Mouse (Mus musculus): Measurements from ENCODE around the gene Dlg3.

Dlg3 gene

GRCm38 (mm10) chrX:100797851-100798527, 30.5 kb downstream of the Dlg3 start:
- no peak for DNase-seq

DNA sequence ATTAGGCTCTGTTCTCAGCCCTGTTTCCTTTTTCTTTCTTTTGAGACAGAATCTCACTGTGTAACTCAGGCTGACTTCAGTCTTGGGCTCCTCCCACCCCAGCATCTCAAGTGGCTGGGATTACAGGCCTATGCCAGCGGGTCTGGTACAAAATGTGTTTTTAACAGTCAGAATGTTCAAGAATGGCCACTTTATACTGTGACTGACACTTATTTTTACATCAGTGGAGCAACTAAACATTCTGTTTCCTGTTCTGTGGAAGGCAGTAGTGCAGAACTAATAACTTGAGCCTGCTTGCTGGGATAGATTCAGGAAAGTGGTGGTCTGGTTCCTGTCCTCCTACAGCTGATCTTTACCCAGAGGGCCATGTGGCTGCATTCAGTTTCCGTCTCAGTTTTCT, 33.1 kb downstream of the Dlg3 start:
- DNase-seq = no peak

DNA sequence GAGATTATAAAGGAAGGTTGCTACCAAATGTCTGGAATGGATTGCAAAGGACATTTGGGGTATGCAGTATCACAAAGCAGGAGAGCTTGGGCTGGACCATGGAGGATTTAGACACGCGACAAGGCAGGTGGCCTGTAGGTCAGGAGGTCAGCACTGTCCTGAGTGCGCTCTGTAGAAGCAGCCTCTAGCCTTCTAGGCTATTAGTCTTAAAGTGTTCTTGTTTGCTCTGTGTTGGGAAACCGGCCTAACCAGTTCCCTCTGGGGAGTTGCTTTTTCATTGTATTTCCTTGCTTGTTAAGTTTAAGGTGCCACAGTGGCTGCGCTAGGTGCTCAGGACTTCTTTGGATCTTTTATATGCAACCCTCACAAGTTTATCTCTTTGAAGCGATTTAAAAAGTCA, 34.5 kb downstream of the Dlg3 start:
- DNase-seq = peak in 1 of 2 experiments; percentile 21

DNA sequence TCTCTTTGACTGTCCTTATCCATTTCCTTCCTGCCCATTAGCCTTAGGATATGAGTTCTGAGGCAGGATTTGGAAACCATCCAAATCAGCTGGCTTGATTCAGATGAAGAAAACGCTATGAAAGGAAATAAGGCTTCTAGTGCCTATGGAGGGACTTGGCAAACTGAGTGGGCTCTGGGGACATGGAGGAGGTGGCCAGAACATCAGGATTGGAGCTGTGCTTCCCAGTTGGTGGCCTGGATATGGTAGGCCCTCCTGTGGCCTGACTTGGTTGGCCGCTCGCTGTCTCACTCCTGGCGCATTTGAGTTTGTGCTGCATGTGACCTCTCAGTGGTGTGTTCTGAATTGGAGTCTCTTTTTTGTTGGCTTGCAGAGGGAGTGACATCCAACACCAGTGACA, 43.6 kb downstream of the Dlg3 start:
- no peak for DNase-seq

DNA sequence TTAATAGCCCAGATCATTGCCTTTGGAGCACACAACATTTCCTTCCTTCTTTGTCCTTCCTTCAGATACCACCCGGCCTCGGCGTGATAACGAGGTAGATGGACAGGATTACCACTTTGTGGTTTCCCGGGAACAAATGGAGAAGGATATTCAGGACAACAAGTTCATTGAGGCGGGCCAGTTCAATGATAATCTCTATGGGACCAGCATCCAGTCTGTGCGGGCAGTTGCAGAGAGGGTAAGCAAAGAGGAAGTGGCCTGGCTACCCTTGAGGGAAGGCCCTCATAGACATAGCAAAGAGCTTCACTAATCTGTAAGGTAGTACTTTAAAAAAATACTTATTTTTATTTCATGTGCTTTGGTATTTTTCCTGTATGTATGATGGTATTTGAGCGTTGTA, 46.6 kb downstream of the Dlg3 start:
- DNase-seq = no peak

DNA sequence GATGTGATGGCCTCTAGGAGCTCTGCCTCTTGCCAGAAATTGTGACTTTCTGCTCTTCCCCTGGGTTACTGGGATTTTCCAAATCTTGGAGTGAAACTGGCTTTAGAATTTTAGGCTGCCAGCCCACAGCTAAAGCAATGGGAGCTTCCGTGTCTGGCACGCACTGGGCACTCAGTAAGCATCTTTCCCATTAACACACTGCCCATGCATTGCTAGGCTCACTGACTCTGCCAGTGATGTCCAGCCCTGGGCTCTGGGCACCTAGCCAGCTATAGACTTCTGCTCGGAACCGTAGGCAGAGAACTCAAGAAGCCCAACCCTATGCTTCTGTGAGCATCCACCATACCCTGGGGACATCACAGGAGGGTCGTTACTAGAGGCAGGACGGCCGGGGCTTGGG, 48.2 kb downstream of the Dlg3 start:
- DNase-seq = no peak

GRCm38 (mm10) chrX:100818681-100819080, 51.2 kb downstream of the Dlg3 start:
- DNase-seq = no peak

GRCm38 (mm10) chrX:100821149-100821548, 53.6 kb downstream of the Dlg3 start:
- DNase-seq = no peak

- DNase-seq = no peak
These were observed 58.0 kb downstream of the Dlg3 start for GRCm38 (mm10) chrX:100825557-100825956.

GRCm38 (mm10) chrX:100832806-100833205, 65.3 kb downstream of the Dlg3 start:
- no peak for DNase-seq

- DNase-seq = no peak
These were observed 71.7 kb downstream of the Dlg3 start for GRCm38 (mm10) chrX:100839211-100839610.
